Mouse (Mus musculus) bone marrow, adult 2 months (tissue): ENCODE data around the gene Vsx1.

Experiments
- CTCF ChIP-seq: fragments of 200-500 bp; IDR thresholded peaks from 2 replicates; pipeline ENCODE4 v1.5.1; 2011; ENCODE audit warnings: low read length, control low read depth; ENCODE audit not compliant: control insufficient read depth, insufficient read depth
- POLR2A ChIP-seq: fragments of 200-500 bp; IDR thresholded peaks from 2 replicates; pipeline ENCODE4 v1.6.1; 2011; ENCODE audit warnings: low read depth, mild to moderate bottlenecking, control low read depth, low read length, borderline replicate concordance; ENCODE audit not compliant: control insufficient read depth

DNA sequence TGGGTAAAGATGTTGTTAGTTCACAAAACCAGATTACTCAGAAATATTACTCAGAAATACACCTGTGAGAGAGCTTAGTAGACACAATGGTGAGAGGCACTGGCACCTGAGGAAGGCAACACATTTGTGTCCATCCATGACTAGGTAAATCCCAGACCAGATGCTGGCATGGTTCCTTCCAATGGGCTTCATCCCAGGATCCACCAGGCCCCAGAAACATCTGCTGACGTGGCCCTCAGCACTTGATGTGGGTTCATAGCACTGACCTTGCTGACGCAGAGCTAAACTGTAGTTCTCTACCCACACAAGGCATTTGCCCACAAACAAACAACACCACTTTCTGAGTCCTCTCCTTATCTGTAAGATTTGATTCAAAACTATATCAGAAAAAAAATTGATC, 34.3 kb downstream of the Vsx1 start:
- no peak for TF ChIP-seq CTCF
- no peak for TF ChIP-seq POLR2A
